ENCODE assay signal across 19 mouse cellular contexts in the genomic region with DNA sequence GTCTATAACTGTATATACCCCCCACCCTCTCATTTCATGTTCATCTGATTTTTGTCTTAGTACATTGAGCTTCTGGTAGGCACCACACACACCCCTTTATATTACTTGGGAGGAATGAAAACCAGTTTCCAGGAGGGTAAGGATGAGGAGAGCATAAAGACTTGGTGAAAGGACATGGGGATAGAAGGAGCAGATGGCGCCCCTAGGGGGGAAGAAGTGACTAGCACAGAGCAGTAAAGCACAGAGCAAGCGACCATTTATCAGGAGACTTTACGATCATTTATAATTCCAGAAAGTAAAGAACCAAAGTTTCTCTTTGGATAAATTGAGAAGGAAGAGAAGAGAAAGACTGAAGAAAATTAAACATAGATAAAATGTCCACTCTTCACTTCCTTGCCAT. TPM values are rescaled to one million over a fixed set of nuclear protein-coding genes. Genes with fewer than 3 reads are reported as not detected.
A peak's percentile ranks its signal among the peaks of the same experiment; 100 is the strongest.
DNase-seq lines count a peak whose midpoint lies in the region; ATAC-seq and TF ChIP-seq lines count a peak whose summit lies in the region.
"Had no signal": no experiment of that assay in that cellular context is flagged by ENCODE, and none has a peak within 500 bp of the region (broad histone marks: within the 10 kb centered on the region; RNA-seq: fewer than 3 reads in every experiment).

No protein-coding gene starts in this region.

- no peaks in the 10 kb centered on the region for H3K4me1 ChIP-seq in embryonic facial prominence, embryonic 11.5 days (ENCODE audit: control insufficient read depth, insufficient read depth, low read length)
- H3K4me1 ChIP-seq in embryonic facial prominence, embryonic 10.5 days, result no peaks in the 10 kb centered on the region
- no peaks in the 10 kb centered on the region for H3K4me1 ChIP-seq in liver, embryonic 14.5 days (replicated peaks; ENCODE audit: control insufficient read depth in 2 of 2, insufficient read depth in 2 of 2, low read length in 1 of 2)
- H3K4me1 ChIP-seq in liver, embryonic 11.5 days (replicated peaks; ENCODE audit: control insufficient read depth, insufficient read depth, low read length), result no peaks in the 10 kb centered on the region
- H3K4me1 ChIP-seq: forebrain, embryonic 12.5 days; hindbrain, embryonic 12.5 days; limb, embryonic 12.5 days; midbrain, embryonic 15.5 days; neural tube, embryonic 12.5 days had no signal

- no peak for ATAC-seq in embryonic facial prominence, embryonic 11.5 days (replicated peaks; ENCODE audit: insufficient number of reproducible peaks, low FRiP score, low TSS enrichment, low read depth)
- ATAC-seq in liver, embryonic 14.5 days (ENCODE audit: insufficient read depth), result no peak
- ATAC-seq in liver, embryonic 11.5 days (replicated peaks; ENCODE audit: low FRiP score), result no peak
- ATAC-seq: midbrain, embryonic 15.5 days had no signal

- 63% methylated on average over 3 of the region's 3 CpGs for WGBS in embryonic facial prominence, embryonic 11.5 days
- WGBS in embryonic facial prominence, embryonic 10.5 days, result 76% methylated on average over 3 of the region's 3 CpGs
- WGBS in liver, embryonic 14.5 days (ENCODE audit: insufficient replicate concordance), result 70% methylated on average over 3 of the region's 3 CpGs
- 83% methylated on average over 3 of the region's 3 CpGs for WGBS in liver, embryonic 11.5 days

- TF ChIP-seq EP300 in liver, embryonic 14.5 days (IDR thresholded peaks at IDR 0.05; ENCODE audit: low read depth), result no peak

- DNase-seq in embryonic facial prominence, embryonic 11.5 days (ENCODE audit: low spot score), result peak; percentile 11
- DNase-seq in embryonic facial prominence, embryonic 10.5 days (ENCODE audit: low spot score), result no peak
- no peak for DNase-seq in liver, embryonic 14.5 days (ENCODE audit: low read depth in 3 of 3, low spot score in 3 of 3)
- DNase-seq in liver, embryonic 11.5 days (ENCODE audit: low spot score), result no peak
- peak; percentile 29 for DNase-seq in ES-CJ7 (ENCODE audit: low read depth, low spot score)
- DNase-seq in retina, embryonic 14.5 days (ENCODE audit: low spot score), result peak; percentile 13
- DNase-seq in gastrocnemius, postnatal 14 days, result no peak
- DNase-seq in right cerebral cortex, postnatal 10 days (ENCODE audit: low spot score in 2 of 2), result no peak
- DNase-seq: adrenal gland, postnatal 36 days; cerebellum, adult 9-10 months; gastrocnemius, postnatal 36 days; right cerebral cortex, adult 18-20 months; thymus, adult 18-20 months had no signal

- intact Hi-C loops in gastrocnemius, postnatal 14 days (cut with DNase I; ENCODE audit: low total_unique reads), result no loop called here

- TF ChIP-seq CTCF in liver, embryonic 14.5 days (IDR thresholded peaks at IDR 0.05; ENCODE audit: low read depth), result peak; percentile 44

- no peak overlapping the region for H3K4me3 ChIP-seq in embryonic facial prominence, embryonic 11.5 days (ENCODE audit: low read depth, low read length)
- H3K4me3 ChIP-seq in embryonic facial prominence, embryonic 10.5 days, result no peak overlapping the region
- no peak overlapping the region for H3K4me3 ChIP-seq in liver, embryonic 14.5 days (ENCODE audit: insufficient read depth in 1 of 2, low read depth in 2 of 2, low read length in 2 of 2)
- H3K4me3 ChIP-seq in liver, embryonic 11.5 days (ENCODE audit: low read depth, low read length), result no peak overlapping the region
- H3K4me3 ChIP-seq: forebrain, embryonic 12.5 days; heart, embryonic 13.5 days; hindbrain, embryonic 12.5 days; limb, embryonic 12.5 days; midbrain, embryonic 15.5 days; neural tube, embryonic 12.5 days had no signal

- no peak overlapping the region for H3K27ac ChIP-seq in embryonic facial prominence, embryonic 11.5 days (replicated peaks; ENCODE audit: low read depth, low read length)
- H3K27ac ChIP-seq in embryonic facial prominence, embryonic 10.5 days (replicated peaks), result no peak overlapping the region
- H3K27ac ChIP-seq in liver, embryonic 14.5 days, result no peak overlapping the region
- no peak overlapping the region for H3K27ac ChIP-seq in liver, embryonic 11.5 days (ENCODE audit: low read depth, low read length)
- H3K27ac ChIP-seq: forebrain, embryonic 12.5 days; heart, embryonic 13.5 days; hindbrain, embryonic 12.5 days; limb, embryonic 12.5 days; midbrain, embryonic 15.5 days; neural tube, embryonic 12.5 days had no signal

- H3K4me2 ChIP-seq in embryonic facial prominence, embryonic 11.5 days (ENCODE audit: low read depth, low read length), result no peak overlapping the region
- H3K4me2 ChIP-seq in liver, embryonic 14.5 days (ENCODE audit: low read depth), result no peak overlapping the region
- no peak overlapping the region for H3K4me2 ChIP-seq in liver, embryonic 11.5 days
- H3K4me2 ChIP-seq: forebrain, embryonic 12.5 days; heart, embryonic 13.5 days; hindbrain, embryonic 12.5 days; limb, embryonic 12.5 days; midbrain, embryonic 15.5 days; neural tube, embryonic 12.5 days had no signal

- H3K9ac ChIP-seq in embryonic facial prominence, embryonic 11.5 days (replicated peaks; ENCODE audit: low read length), result no peak overlapping the region
- H3K9ac ChIP-seq in liver, embryonic 14.5 days (replicated peaks), result no peak overlapping the region
- no peak overlapping the region for H3K9ac ChIP-seq in liver, embryonic 11.5 days (ENCODE audit: low read depth, low read length)
- H3K9ac ChIP-seq: forebrain, embryonic 12.5 days; heart, embryonic 13.5 days; hindbrain, embryonic 12.5 days; limb, embryonic 12.5 days; midbrain, embryonic 15.5 days; neural tube, embryonic 12.5 days had no signal

- H3K36me3 ChIP-seq in embryonic facial prominence, embryonic 11.5 days (replicated peaks; ENCODE audit: control insufficient read depth, insufficient read depth, low read depth, low read length), result peaks cover 3% of the 10 kb centered on the region
- H3K36me3 ChIP-seq in embryonic facial prominence, embryonic 10.5 days (replicated peaks), result peaks cover 99% of the 10 kb centered on the region
- peaks cover 10% of the 10 kb centered on the region for H3K36me3 ChIP-seq in liver, embryonic 14.5 days (replicated peaks; ENCODE audit: control insufficient read depth, insufficient read depth, low read depth)
- H3K36me3 ChIP-seq in liver, embryonic 11.5 days (ENCODE audit: control insufficient read depth, insufficient read depth, low read length), result peaks cover 24% of the 10 kb centered on the region

- no peaks in the 10 kb centered on the region for H3K27me3 ChIP-seq in embryonic facial prominence, embryonic 11.5 days (ENCODE audit: control insufficient read depth, insufficient read depth, low read length)
- no peaks in the 10 kb centered on the region for H3K27me3 ChIP-seq in embryonic facial prominence, embryonic 10.5 days (replicated peaks; ENCODE audit: low read depth, poor library complexity, severe bottlenecking)
- no peaks in the 10 kb centered on the region for H3K27me3 ChIP-seq in liver, embryonic 14.5 days (ENCODE audit: control insufficient read depth, insufficient read depth, low read length)
- no peaks in the 10 kb centered on the region for H3K27me3 ChIP-seq in liver, embryonic 11.5 days (replicated peaks; ENCODE audit: control insufficient read depth, insufficient read depth, low read length)
- H3K27me3 ChIP-seq: forebrain, embryonic 12.5 days; heart, embryonic 13.5 days; hindbrain, embryonic 12.5 days; limb, embryonic 12.5 days; midbrain, embryonic 15.5 days; neural tube, embryonic 12.5 days had no signal

- no peaks in the 10 kb centered on the region for H3K9me3 ChIP-seq in embryonic facial prominence, embryonic 11.5 days (replicated peaks; ENCODE audit: control insufficient read depth, low read length)
- no peaks in the 10 kb centered on the region for H3K9me3 ChIP-seq in embryonic facial prominence, embryonic 10.5 days
- no peaks in the 10 kb centered on the region for H3K9me3 ChIP-seq in liver, embryonic 14.5 days (ENCODE audit: control insufficient read depth, low read length)
- no peaks in the 10 kb centered on the region for H3K9me3 ChIP-seq in liver, embryonic 11.5 days (ENCODE audit: control insufficient read depth, low read length)
- H3K9me3 ChIP-seq: forebrain, embryonic 12.5 days; heart, embryonic 13.5 days; hindbrain, embryonic 12.5 days; limb, embryonic 12.5 days; midbrain, embryonic 15.5 days; neural tube, embryonic 12.5 days had no signal

RNA-seq across cellular contexts. Expression of gene Mdn1, which starts 23.9 kb away (rescaled TPM):
- 17.5 and 19.4 TPM in 2 replicates for polyA plus RNA-seq in embryonic facial prominence, embryonic 11.5 days (2014; fragmentation: Nextera tagmentation; extraction: Ambion mirVana)
- 22.4 and 23.3 TPM in 2 replicates for polyA plus RNA-seq in embryonic facial prominence, embryonic 10.5 days (2016; fragmentation: Nextera tagmentation; extraction: Ambion mirVana)
- 6.2 and 9.8 TPM in 2 replicates for polyA plus RNA-seq in liver, embryonic 14.5 days (2012; rRNA removed)
- 4.5 and 5.4 TPM in 2 replicates for polyA plus RNA-seq in liver, embryonic 14.5 days (2014; fragmentation: Nextera tagmentation; extraction: Ambion mirVana)
- polyA plus RNA-seq in liver, embryonic 11.5 days (2014; fragmentation: Nextera tagmentation; extraction: Ambion mirVana), result 18.3 and 23.8 TPM in 2 replicates
- 1 to 10 TPM; 6.8 to 7.7 TPM for total RNA-seq in gastrocnemius, postnatal 14 days (2021)

Comparison
In these comparisons a context has a peak if more than half of its experiments do, and no peak if none do; other contexts are left out.
1. DNase-seq: peak in embryonic facial prominence, embryonic 11.5 days (single experiment), ES-CJ7 (single experiment) and retina, embryonic 14.5 days (single experiment); none in embryonic facial prominence, embryonic 10.5 days (single experiment), liver, embryonic 14.5 days (0 of 3), liver, embryonic 11.5 days (single experiment), gastrocnemius, postnatal 14 days (single experiment) and right cerebral cortex, postnatal 10 days (0 of 2).